Mouse (Mus musculus) 3T3-L1 (cell line): ENCODE data around the gene Dlg2.

Source experiments
- DNase-seq: peaks from one replicate; pipeline ENCODE4 v3.0.0-alpha.2; 2015; ENCODE audit warnings: low read depth, low spot score

Gene Dlg2

GRCm38 (mm10) chr7:92275353-92275752 is 1798.9 kb downstream of the Dlg2 start:
- no peak for DNase-seq

GRCm38 (mm10) chr7:92277629-92278028 is 1801.2 kb downstream of the Dlg2 start:
- no peak for DNase-seq

GRCm38 (mm10) chr7:92280925-92281324 is 1804.5 kb downstream of the Dlg2 start:
- no peak for DNase-seq

GRCm38 (mm10) chr7:92287058-92287457 is 1810.6 kb downstream of the Dlg2 start:
- DNase-seq = no peak

DNA sequence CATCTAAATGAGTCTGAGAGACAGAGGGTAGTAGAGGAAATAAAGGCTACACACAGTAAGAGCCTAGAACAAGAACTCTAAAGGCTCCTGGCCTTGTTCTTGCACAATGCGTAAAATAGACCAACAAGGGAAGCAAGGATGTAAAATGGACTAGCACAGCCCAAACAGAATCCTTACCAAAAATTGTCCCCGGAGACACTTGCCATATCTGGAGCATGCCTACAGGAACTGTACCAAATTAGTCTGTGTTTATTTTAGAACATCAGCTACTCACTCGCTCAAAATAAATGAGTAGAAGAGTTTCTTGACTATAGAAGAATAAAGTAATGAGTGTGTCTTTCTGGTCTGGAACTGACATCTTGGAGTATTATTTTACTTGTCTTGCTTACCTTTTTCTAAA is 1812.3 kb downstream of the Dlg2 start:
- DNase-seq = no peak

GRCm38 (mm10) chr7:92292918-92293518 is 1816.5 kb downstream of the Dlg2 start:
- no peak for DNase-seq

DNA sequence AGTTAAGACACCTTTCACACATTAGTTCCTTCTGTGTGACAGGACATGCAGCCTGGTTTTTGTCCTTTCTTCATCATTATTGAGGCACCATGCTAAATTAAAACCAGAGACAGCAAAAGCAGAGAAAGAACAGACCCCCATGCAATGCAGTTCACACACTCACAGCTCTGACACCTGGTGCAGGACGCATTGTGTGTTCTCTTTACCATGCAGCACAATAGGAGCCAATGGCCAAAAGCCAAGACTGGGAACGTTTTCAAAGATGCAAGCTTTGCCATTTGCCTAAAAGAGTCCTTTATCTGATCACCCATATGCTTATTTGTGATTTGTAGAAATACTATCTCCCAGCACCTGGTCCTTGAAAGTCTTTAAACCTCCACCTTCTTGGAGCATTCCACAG is 1824.6 kb downstream of the Dlg2 start:
- DNase-seq = no peak

DNA sequence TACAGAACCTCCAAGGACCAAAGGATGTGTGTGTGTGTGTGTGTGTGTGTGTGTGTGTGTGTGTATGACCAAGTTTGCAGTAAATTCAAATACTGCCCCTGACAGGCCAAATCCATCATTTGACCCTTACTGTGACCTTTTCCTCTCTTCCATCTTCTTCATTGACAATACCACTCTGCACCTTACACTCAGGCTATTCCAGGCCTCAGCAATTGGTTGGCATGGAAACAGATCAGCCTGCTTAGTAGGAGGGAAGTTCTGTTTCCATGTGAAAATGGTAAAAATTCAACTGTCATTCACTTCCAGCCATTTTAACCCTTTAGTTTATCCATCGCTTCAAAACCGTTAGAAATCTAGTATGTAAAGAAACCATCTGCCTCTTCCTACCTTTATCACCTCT is 1831.2 kb downstream of the Dlg2 start:
- DNase-seq = no peak

DNA sequence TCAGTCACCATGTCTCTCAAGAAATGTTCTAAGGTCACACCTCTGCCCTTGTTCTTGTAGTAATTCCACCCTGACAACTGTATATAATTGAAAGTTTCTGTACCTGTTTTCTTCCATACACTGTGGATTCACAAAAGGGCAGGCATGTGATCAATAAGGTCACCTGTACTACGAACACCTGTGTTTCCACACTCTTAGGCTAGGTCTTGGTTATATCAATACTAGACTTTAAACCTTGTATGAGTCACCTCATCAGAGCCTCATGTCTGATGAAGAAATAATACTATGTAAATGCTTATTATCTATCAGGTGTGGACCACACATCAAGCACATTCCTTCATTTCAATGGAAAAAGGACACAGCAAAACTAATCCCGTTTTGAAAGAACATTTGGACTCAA is 1831.7 kb downstream of the Dlg2 start:
- no peak for DNase-seq

- no peak for DNase-seq
Observed at GRCm38 (mm10) chr7:92316389-92316788, 1839.9 kb downstream of the Dlg2 start.

DNA sequence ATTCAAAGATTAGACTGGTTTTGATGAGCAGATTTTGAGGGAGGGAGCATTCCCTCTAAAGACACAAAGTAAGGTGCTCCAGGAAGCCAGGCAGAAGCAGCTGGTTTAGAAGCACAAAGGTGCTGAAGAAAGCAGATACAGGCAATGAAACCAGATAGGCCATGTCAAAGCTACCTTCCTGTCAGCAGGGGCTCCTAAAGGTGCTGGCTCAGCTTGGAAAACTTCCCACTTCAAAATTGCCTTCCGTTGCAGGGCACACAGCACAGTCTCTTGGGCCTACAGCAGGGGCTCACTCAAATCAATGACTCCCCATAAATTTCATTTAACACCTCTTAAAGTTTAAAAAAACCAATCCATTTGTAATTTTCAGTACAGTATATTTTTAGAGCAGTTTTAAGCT is 1843.0 kb downstream of the Dlg2 start:
- no peak for DNase-seq

DNA sequence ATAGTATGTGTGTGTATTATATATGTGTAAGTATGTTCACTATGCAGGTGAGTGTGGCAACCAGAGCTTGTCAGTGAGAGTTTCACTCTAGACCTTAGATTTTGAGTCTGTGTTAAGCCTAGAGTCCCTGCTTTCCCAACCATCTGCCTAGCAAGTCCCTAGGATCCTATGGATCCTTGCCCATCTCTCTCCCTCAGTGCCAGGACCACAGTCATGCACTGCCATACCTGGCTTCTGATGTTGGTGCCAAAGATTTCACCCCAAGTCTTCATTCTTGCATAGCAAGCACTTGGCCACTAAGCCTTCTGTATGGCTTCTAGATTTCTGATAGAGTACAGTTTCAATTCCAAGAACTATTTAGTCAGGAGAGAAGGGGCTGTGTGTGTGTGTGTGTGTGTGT is 1843.7 kb downstream of the Dlg2 start:
- DNase-seq = no peak

DNA sequence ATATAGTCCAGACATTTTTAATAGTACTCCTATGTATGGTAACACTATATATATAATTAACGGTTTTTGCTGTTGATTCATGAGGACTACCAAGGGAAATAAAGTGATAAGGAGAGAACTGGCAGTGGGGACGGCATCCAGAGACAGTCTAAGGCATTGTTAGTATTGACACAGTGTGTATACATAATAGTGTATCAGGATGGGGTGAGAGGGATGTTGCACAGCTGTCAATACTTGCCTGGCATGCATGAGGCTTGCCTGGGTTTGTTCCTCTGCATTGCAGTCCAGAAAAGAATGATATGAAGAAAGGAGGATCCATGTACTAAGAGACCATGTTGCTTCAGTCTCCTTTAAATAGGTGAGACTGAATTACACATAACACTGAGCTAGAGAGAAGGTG is 1845.3 kb downstream of the Dlg2 start:
- no peak for DNase-seq

GRCm38 (mm10) chr7:92322342-92323069 is 1846.0 kb downstream of the Dlg2 start:
- no peak for DNase-seq

DNA sequence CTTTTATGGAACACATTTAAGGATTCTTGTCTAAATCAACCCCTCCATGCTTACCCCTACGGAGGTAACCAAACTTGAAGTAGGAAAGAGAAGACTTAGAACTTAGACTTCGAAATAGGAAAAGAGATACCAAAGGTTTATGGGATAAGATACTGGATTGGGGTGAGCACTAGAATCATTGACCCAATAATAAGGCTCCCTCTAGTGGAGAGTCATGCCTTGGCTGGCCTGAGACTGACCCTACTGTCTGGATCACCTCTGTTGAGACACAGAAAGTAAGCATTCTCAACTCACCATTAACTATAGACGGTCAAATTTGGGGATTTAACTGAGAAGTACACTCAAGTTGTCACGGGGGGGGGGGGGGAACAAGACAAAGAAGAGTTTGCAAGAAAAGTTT is 1847.2 kb downstream of the Dlg2 start:
- DNase-seq = peak; percentile 70

DNA sequence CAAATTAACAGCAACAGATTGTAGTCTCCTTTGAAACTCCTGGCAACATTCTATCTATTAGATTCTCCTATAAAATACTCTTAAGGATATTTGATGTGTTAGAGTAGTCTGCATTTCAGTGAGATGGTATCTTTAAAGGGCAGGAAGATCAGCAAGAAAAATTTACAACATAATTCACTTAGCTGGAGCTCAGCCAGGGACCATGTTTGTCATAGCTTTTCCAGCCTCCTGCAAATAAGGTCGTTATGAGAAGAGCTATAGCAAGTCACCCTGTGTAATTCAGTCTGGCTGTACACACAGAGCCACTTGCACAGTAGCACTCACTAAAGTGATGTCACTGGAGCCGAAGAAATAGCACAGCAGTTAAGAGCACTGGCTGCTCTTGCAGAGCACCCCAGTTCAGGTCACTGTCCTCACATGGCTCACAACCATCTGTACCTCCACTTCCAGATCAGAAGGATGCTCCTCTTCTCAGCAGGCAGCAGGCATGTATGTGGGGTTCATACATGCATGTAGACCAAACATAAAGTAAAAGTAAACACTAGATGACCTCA is 1850.9 kb downstream of the Dlg2 start:
- DNase-seq = no peak

DNA sequence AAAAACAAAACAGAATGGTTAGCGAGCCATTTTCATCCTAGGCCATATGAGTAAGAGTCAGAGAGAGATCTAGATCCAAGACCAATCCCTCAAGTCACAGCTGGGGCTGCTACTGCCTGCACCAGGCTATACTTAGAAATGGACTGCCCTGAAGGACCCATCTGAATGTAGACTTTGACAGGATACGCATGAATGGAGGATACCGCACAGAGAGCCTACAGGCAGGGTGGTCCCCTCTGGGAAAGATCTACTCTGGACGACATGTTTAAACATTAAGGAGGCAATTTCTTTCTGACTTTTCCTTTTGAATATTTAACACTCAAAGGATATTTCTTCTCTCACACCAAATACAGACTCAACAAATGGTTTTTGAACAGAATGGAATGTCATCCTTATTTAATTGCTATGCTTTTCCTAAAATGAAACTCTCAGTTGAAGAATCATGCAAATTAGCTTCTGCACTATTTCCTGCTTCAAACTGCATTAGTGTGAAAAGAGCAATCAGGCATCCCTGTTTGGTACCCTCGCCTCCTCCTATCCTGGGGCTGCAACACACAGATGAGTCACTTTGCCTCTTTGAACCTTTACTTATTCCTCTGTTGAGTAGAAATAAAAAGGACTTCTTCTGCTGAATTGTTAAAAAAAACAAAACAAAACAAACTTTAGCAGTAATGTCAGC is 1856.9 kb downstream of the Dlg2 start:
- DNase-seq = no peak

DNA sequence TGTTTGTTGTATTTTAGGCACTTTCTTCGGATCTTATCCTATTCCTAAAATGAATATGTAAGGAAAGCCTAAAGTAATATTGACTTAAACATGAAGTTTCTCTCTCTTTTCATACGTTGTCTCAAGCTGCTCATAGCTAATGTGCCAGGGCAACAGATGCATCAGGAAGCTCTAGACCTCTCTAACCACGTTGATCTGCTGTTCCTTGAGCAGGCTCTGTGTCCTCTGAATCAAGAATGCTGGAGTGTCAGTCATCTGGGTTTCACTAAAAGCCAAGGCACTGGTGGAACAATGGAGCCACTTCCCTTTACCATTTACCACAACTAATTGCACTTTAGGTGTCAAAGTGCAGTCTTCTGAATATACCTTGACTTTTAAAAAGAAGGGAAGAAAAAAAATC is 1880.1 kb downstream of the Dlg2 start:
- no peak for DNase-seq

DNA sequence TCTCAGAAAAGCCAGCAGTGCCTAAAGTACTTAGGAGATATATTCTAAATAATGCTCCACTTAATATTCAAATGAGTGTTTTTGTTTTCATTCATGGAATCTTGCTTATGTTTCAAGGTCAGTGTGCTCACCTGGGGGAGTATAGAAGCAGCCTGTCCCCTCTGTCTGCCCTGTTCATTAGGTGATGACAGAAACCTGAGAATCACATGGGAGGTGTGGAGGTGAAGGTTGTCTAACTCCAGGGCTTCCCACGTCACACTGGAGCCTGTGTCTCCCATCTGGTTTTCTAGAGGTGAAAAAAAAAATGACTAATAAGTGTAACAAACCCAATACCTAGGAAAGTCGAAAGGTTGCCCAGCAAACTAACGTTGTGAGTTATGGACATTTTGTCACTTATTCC is 1886.9 kb downstream of the Dlg2 start:
- no peak for DNase-seq

GRCm38 (mm10) chr7:92363800-92364199 is 1887.3 kb downstream of the Dlg2 start:
- DNase-seq = no peak

DNA sequence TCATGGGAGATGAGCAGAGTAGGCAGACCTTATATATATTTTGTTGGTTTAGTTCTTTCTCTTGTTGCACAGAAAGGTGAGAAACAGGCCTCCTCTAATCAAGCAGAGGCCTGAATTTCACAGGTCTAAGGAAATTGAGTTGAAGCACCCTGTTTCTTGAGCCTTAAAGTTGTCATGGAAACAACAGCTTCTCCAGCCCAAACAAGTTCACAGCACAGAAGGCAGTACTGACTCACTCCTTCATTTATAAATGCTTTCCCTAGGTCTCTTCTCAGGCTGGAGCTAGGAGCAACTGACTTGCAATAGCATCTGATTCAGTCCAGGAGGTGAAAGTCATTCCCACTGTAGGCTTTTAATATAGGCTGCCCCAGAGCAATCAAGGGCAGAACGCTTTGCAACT is 1890.6 kb downstream of the Dlg2 start:
- DNase-seq = no peak

DNA sequence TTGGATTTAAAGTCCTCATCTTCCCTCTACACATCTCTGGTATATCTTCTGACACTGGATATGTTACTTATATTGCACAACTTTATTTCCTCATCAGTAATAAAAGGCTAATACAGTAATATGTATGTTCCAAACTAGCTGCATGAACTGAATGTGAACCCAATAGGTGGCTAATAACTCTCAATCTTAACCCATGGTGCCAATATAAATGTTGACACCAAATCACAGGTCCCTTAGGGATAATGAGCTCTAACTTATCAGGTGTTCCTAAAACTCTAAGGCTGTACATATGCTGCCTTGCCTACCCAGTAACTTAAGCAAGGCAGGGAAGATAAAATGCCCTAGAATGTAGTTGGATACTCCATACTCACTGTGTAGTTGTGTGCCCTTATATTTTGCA is 1894.0 kb downstream of the Dlg2 start:
- DNase-seq = no peak

DNA sequence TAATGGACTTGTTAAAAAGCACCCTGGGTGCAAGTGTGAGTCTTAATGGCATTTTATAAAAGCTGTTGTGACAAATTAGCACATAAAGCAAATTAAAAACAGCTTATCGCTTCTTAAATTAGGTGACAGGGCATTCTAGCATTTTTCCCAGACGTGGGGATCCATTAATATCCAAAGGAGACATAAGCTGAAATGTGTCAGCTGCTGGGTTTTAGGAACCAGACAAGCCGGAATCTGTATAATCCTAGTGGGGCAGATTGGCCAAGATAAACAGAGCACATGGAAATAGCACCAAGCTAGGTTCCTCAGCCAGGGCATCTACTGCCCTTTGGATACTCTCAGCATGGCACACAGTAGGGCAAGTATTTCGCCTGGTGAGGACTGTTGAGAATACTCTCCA is 1895.2 kb downstream of the Dlg2 start:
- no peak for DNase-seq
